Mouse (Mus musculus): ENCODE data around the gene Nav2. TPM values are rescaled to one million over a fixed set of nuclear protein-coding genes. Genes with fewer than 3 reads are reported as not detected.

Gene Nav2
- polyA plus RNA-seq, 1 experiment from 2014 or later: 19.7 TPM

DNA sequence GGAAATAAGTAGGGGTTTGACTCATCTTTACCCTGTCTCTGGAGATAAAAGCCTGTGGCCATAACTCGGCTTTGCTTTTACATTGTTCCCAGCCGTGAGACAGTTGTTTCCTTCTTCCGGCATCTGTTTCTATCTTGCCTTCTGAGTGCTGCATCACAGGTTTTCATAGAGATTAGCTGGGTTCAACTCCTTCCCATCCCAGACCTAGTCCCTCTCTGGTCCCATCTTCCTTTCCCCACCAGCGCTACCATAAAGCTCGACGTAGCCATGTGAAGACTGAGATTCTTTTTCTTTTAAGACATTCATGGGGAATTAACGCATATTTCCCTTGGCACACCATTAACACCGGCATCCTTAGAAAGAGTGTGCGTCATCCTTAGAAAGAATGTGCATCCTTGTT lies 613.5 kb downstream of the Nav2 start:
- peaks cover 40% of the 10 kb centered on the region for H3K4me1 ChIP-seq (ENCODE audit: insufficient read depth)
- peak; percentile 25; the same call in 1 of the 2 replicates for ATAC-seq (ENCODE audit: insufficient read depth)
- H3K4me2 ChIP-seq: peak overlapping the region; percentile 71
- no peaks in the 10 kb centered on the region for H3K27me3 ChIP-seq (ENCODE audit: insufficient read depth, low read length)
- no peak for DNase-seq
- peak overlapping the region; percentile 26; the same call in 1 of the 2 replicates for H3K9ac ChIP-seq
- H3K36me3 ChIP-seq (ENCODE audit: insufficient read depth): no peaks in the 10 kb centered on the region
- no peak for TF ChIP-seq CTCF (IDR thresholded peaks at IDR 0.05; ENCODE audit: low read depth)
- H3K9me3 ChIP-seq (ENCODE audit: low read depth, low read length): no peaks in the 10 kb centered on the region
- WGBS: 2% methylated on average over 9 of the region's 9 CpGs
- H3K4me3 ChIP-seq (ENCODE audit: low read depth, low read length): peak overlapping the region; percentile 46
- H3K27ac ChIP-seq (ENCODE audit: low read depth): no peak overlapping the region; the same call in none of the 2 replicates

GRCm38 (mm10) chr7:49522411-49523114 lies 614.0 kb downstream of the Nav2 start:
- ATAC-seq (ENCODE audit: insufficient read depth): peak; percentile 90
- Histone ChIP-seq H3K27ac (ENCODE audit: low read depth) (peak overlapping the region; percentile 88), H3K9me3 (ENCODE audit: low read depth, low read length) (no peaks in the 10 kb centered on the region), H3K36me3 (ENCODE audit: insufficient read depth) (no peaks in the 10 kb centered on the region), H3K4me3 (ENCODE audit: low read depth, low read length) (peak overlapping the region; percentile 46), H3K4me1 (ENCODE audit: insufficient read depth) (peaks cover 40% of the 10 kb centered on the region), H3K27me3 (ENCODE audit: insufficient read depth, low read length) (no peaks in the 10 kb centered on the region), H3K4me2 (peak overlapping the region; percentile 71), H3K9ac (peak overlapping the region; percentile 54)
- TF ChIP-seq CTCF (IDR thresholded peaks at IDR 0.05; ENCODE audit: low read depth): no peak
- under 1% methylated on average over 24 of the region's 24 CpGs for WGBS
- DNase-seq: peak; percentile 88

DNA sequence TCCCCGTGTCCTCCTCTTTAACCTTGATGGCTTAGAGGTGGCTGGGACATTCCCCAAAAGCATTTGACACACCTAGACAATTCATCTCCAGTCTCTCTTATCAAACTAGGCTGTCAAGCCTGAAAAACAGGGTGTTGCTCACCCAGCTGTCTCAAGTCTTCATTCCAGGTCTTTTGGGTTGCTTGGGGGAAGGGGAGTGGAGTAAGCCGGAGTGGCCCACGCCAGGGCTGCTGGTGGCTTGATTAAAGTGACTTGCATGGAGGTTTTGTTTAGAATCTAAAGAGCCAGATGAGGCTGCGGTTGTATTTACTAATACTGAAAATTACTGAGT lies 614.6 kb downstream of the Nav2 start:
- H3K4me2 ChIP-seq: peak overlapping the region; percentile 71
- H3K4me3 ChIP-seq (ENCODE audit: low read depth, low read length): peak overlapping the region; percentile 46
- H3K9ac ChIP-seq: peak overlapping the region; percentile 54
- peak overlapping the region; percentile 88 for H3K27ac ChIP-seq (ENCODE audit: low read depth)
- H3K36me3 ChIP-seq (ENCODE audit: insufficient read depth): no peaks in the 10 kb centered on the region
- peak; percentile 56 for DNase-seq
- no peak for TF ChIP-seq CTCF (IDR thresholded peaks at IDR 0.05; ENCODE audit: low read depth)
- no peaks in the 10 kb centered on the region for H3K9me3 ChIP-seq (ENCODE audit: low read depth, low read length)
- WGBS: 3% methylated on average over 4 of the region's 4 CpGs
- no peaks in the 10 kb centered on the region for H3K27me3 ChIP-seq (ENCODE audit: insufficient read depth, low read length)
- peak; percentile 23; the same call in 1 of the 2 replicates for ATAC-seq (ENCODE audit: insufficient read depth)
- peaks cover 40% of the 10 kb centered on the region for H3K4me1 ChIP-seq (ENCODE audit: insufficient read depth)

- no peaks in the 10 kb centered on the region for H3K9me3 ChIP-seq (ENCODE audit: low read depth, low read length)
- peak overlapping the region; percentile 46 for H3K4me3 ChIP-seq (ENCODE audit: low read depth, low read length)
- 19% methylated on average over 5 of the region's 5 CpGs for WGBS
- peak overlapping the region; percentile 59; the same call in 1 of the 2 replicates for H3K27ac ChIP-seq (ENCODE audit: low read depth)
- H3K27me3 ChIP-seq (ENCODE audit: insufficient read depth, low read length): no peaks in the 10 kb centered on the region
- H3K36me3 ChIP-seq (ENCODE audit: insufficient read depth): no peaks in the 10 kb centered on the region
- H3K9ac ChIP-seq: peak overlapping the region; percentile 33; the same call in 1 of the 2 replicates
- H3K4me2 ChIP-seq: peak overlapping the region; percentile 71
- H3K4me1 ChIP-seq (ENCODE audit: insufficient read depth): peaks cover 43% of the 10 kb centered on the region
- TF ChIP-seq CTCF (IDR thresholded peaks at IDR 0.05; ENCODE audit: low read depth): no peak
- no peak for DNase-seq
- ATAC-seq (ENCODE audit: insufficient read depth): no peak
Measured at GRCm38 (mm10) chr7:49523729-49524128, 615.2 kb downstream of the Nav2 start.

GRCm38 (mm10) chr7:49525348-49526100 lies 617.0 kb downstream of the Nav2 start:
- 64% methylated on average over 11 of the region's 11 CpGs for WGBS
- ATAC-seq (ENCODE audit: insufficient read depth) (no peak), DNase-seq (no peak)
- Histone ChIP-seq H3K9ac (no peak overlapping the region), H3K4me1 (ENCODE audit: insufficient read depth) (peaks cover 41% of the 10 kb centered on the region), H3K27me3 (ENCODE audit: insufficient read depth, low read length) (no peaks in the 10 kb centered on the region), H3K4me3 (ENCODE audit: low read depth, low read length) (no peak overlapping the region), H3K4me2 (peak overlapping the region; percentile 10; the same call in 1 of the 2 replicates), H3K36me3 (ENCODE audit: insufficient read depth) (no peaks in the 10 kb centered on the region), H3K27ac (ENCODE audit: low read depth) (no peak overlapping the region), H3K9me3 (ENCODE audit: low read depth, low read length) (no peaks in the 10 kb centered on the region)
- no peak for TF ChIP-seq CTCF (IDR thresholded peaks at IDR 0.05; ENCODE audit: low read depth)

DNA sequence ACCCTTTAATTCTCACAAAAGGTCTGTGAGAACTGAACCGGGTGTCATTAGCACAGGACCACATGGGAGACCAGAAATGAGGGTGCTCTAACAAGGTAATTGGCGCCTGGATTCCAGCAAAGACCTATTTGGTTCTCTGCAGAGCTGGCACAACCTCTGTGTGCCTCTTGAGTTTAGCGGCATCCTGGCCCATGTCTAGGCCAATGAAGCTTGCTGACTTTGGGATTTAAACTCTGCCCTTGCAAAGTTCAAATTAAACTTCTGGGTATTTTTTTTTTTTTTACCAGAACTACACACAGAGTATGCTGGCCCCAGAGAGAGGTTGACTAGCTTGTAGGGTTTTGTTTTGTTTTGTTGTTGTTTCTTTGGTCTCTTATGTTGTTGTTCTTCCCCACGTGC lies 617.6 kb downstream of the Nav2 start:
- 79% methylated on average over 4 of the region's 4 CpGs for WGBS
- TF ChIP-seq CTCF (IDR thresholded peaks at IDR 0.05; ENCODE audit: low read depth): no peak
- H3K36me3 ChIP-seq (ENCODE audit: insufficient read depth): no peaks in the 10 kb centered on the region
- DNase-seq: no peak
- no peak overlapping the region for H3K9ac ChIP-seq
- no peaks in the 10 kb centered on the region for H3K27me3 ChIP-seq (ENCODE audit: insufficient read depth, low read length)
- no peak for ATAC-seq (ENCODE audit: insufficient read depth)
- peaks cover 39% of the 10 kb centered on the region for H3K4me1 ChIP-seq (ENCODE audit: insufficient read depth)
- no peak overlapping the region for H3K4me2 ChIP-seq
- H3K27ac ChIP-seq (ENCODE audit: low read depth): no peak overlapping the region
- H3K4me3 ChIP-seq (ENCODE audit: low read depth, low read length): no peak overlapping the region
- no peaks in the 10 kb centered on the region for H3K9me3 ChIP-seq (ENCODE audit: low read depth, low read length)

GRCm38 (mm10) chr7:49527495-49527894 lies 619.0 kb downstream of the Nav2 start:
- DNase-seq (peak; percentile 63), ATAC-seq (ENCODE audit: insufficient read depth) (peak; percentile 45; the same call in 1 of the 2 replicates)
- H3K36me3 ChIP-seq (ENCODE audit: insufficient read depth): no peaks in the 10 kb centered on the region
- no peak for TF ChIP-seq CTCF (IDR thresholded peaks at IDR 0.05; ENCODE audit: low read depth)
- no peak overlapping the region for H3K9ac ChIP-seq
- WGBS: 21% methylated on average over 4 of the region's 4 CpGs
- H3K4me1 ChIP-seq (ENCODE audit: insufficient read depth): peaks cover 26% of the 10 kb centered on the region
- peak overlapping the region; percentile 27; the same call in 1 of the 2 replicates for H3K4me2 ChIP-seq
- peak overlapping the region; percentile 43 for H3K27ac ChIP-seq (ENCODE audit: low read depth)
- H3K27me3 ChIP-seq (ENCODE audit: insufficient read depth, low read length): no peaks in the 10 kb centered on the region
- no peaks in the 10 kb centered on the region for H3K9me3 ChIP-seq (ENCODE audit: low read depth, low read length)
- no peak overlapping the region for H3K4me3 ChIP-seq (ENCODE audit: low read depth, low read length)
